Mouse (Mus musculus): ENCODE measurements around the gene Dtd1. TPM values are rescaled to one million over a fixed set of nuclear protein-coding genes. Genes with fewer than 3 reads are reported as not detected.

The Dtd1 gene
- total and polyA plus RNA-seq, 2 experiments from 2014 or later = 98.2 to 161 TPM

GRCm38 (mm10) chr2:144743316-144743715 is 143.6 kb downstream of the Dtd1 start:
- WGBS = 87% methylated on average over 5 of the region's 5 CpGs

DNA sequence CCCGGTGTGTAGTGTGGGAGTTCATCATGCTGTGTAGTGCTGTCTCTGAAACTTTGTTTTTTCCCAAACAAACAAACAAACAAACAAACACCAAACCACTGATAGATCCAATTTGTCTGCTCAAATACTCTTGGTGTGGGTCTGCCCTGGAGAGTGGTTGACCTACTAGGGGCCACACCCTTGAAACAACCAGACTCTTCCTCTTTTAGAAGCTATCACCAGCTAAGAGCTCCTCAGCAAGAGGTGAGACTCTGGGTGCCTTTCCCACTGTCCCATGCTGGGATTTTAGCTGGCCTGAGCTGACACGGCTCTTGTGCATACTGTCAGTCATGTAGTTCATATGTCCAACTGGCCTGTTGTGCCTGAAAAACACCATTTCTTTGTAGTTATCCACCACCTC is 145.6 kb downstream of the Dtd1 start:
- H3K27me3 ChIP-seq (ENCODE audit: insufficient read depth, low read length) = no peaks in the 10 kb centered on the region

More at GRCm38 (mm10) chr2:144743316-144743715, 143.6 kb downstream of the Dtd1 start:
- H3K4me2 ChIP-seq (ENCODE audit: low read depth) = no peak overlapping the region
- H3K9ac ChIP-seq = no peak overlapping the region
- no peak for DNase-seq
- peaks cover 8% of the 10 kb centered on the region; the same call in 1 of the 2 replicates for H3K36me3 ChIP-seq (ENCODE audit: insufficient read depth)
- no peaks in the 10 kb centered on the region for H3K27me3 ChIP-seq (ENCODE audit: insufficient read depth, low read length)
- TF ChIP-seq CTCF (IDR thresholded peaks at IDR 0.05; ENCODE audit: low read depth) = no peak
- ATAC-seq = no peak
- H3K27ac ChIP-seq (ENCODE audit: low read depth, low read length) = no peak overlapping the region
- no peak overlapping the region for H3K4me3 ChIP-seq (ENCODE audit: low read depth, low read length)
- H3K4me1 ChIP-seq (ENCODE audit: insufficient read depth) = no peaks in the 10 kb centered on the region
- H3K9me3 ChIP-seq (ENCODE audit: low read length) = no peaks in the 10 kb centered on the region

GRCm38 (mm10) chr2:144746046-144746783 is 146.5 kb downstream of the Dtd1 start:
- 0 out of 2 replicates have a peak, but pooled peaks have one; percentile 14 for ATAC-seq
- no peaks in the 10 kb centered on the region for H3K27me3 ChIP-seq (ENCODE audit: insufficient read depth, low read length)
- no peaks in the 10 kb centered on the region for H3K9me3 ChIP-seq (ENCODE audit: low read length)
- H3K9ac ChIP-seq = no peak overlapping the region
- no peak overlapping the region for H3K4me3 ChIP-seq (ENCODE audit: low read depth, low read length)
- TF ChIP-seq CTCF (IDR thresholded peaks at IDR 0.05; ENCODE audit: low read depth) = no peak
- peaks cover 8% of the 10 kb centered on the region; the same call in 1 of the 2 replicates for H3K36me3 ChIP-seq (ENCODE audit: insufficient read depth)
- WGBS = 64% methylated on average over 4 of the region's 4 CpGs
- H3K27ac ChIP-seq (ENCODE audit: low read depth, low read length) = no peak overlapping the region
- no peak for DNase-seq
- H3K4me1 ChIP-seq (ENCODE audit: insufficient read depth) = no peaks in the 10 kb centered on the region
- H3K4me2 ChIP-seq (ENCODE audit: low read depth) = no peak overlapping the region

More for the DNA sequence above, 145.6 kb downstream of the Dtd1 start:
- DNase-seq (no peak), ATAC-seq (no peak)
- Histone ChIP-seq H3K27ac (ENCODE audit: low read depth, low read length) (no peak overlapping the region), H3K36me3 (ENCODE audit: insufficient read depth) (peaks cover 8% of the 10 kb centered on the region; the same call in 1 of the 2 replicates), H3K9me3 (ENCODE audit: low read length) (no peaks in the 10 kb centered on the region), H3K4me2 (ENCODE audit: low read depth) (no peak overlapping the region), H3K9ac (no peak overlapping the region), H3K4me3 (ENCODE audit: low read depth, low read length) (no peak overlapping the region), H3K4me1 (ENCODE audit: insufficient read depth) (no peaks in the 10 kb centered on the region)
- TF ChIP-seq CTCF (IDR thresholded peaks at IDR 0.05; ENCODE audit: low read depth) = no peak
- WGBS = 92% methylated on average over 2 of the region's 2 CpGs

- H3K27me3 ChIP-seq (ENCODE audit: insufficient read depth, low read length) = no peaks in the 10 kb centered on the region
- H3K4me2 ChIP-seq (ENCODE audit: low read depth) = no peak overlapping the region
- ATAC-seq (no peak), DNase-seq (no peak)
- H3K9ac ChIP-seq = no peak overlapping the region
- H3K4me1 ChIP-seq (ENCODE audit: insufficient read depth) = no peaks in the 10 kb centered on the region
- no peak overlapping the region for H3K4me3 ChIP-seq (ENCODE audit: low read depth, low read length)
- no peaks in the 10 kb centered on the region; the same call in 1 of the 2 replicates for H3K36me3 ChIP-seq (ENCODE audit: insufficient read depth)
- WGBS = 80% methylated on average over 6 of the region's 6 CpGs
- no peaks in the 10 kb centered on the region for H3K9me3 ChIP-seq (ENCODE audit: low read length)
- TF ChIP-seq CTCF (IDR thresholded peaks at IDR 0.05; ENCODE audit: low read depth) = no peak
- no peak overlapping the region for H3K27ac ChIP-seq (ENCODE audit: low read depth, low read length)
Measured at GRCm38 (mm10) chr2:144753604-144754003, 153.9 kb downstream of the Dtd1 start.

- no peaks in the 10 kb centered on the region for H3K27me3 ChIP-seq (ENCODE audit: insufficient read depth, low read length)
- 86% methylated on average over 2 of the region's 2 CpGs for WGBS
- no peaks in the 10 kb centered on the region; the same call in 1 of the 2 replicates for H3K36me3 ChIP-seq (ENCODE audit: insufficient read depth)
- DNase-seq = no peak
- no peak overlapping the region for H3K27ac ChIP-seq (ENCODE audit: low read depth, low read length)
- H3K9ac ChIP-seq = no peak overlapping the region
- H3K4me1 ChIP-seq (ENCODE audit: insufficient read depth) = no peaks in the 10 kb centered on the region
- TF ChIP-seq CTCF (IDR thresholded peaks at IDR 0.05; ENCODE audit: low read depth) = no peak
- ATAC-seq = no peak; the same call in 1 of the 2 replicates
- H3K4me3 ChIP-seq (ENCODE audit: low read depth, low read length) = no peak overlapping the region
- no peaks in the 10 kb centered on the region for H3K9me3 ChIP-seq (ENCODE audit: low read length)
- no peak overlapping the region for H3K4me2 ChIP-seq (ENCODE audit: low read depth)
Measured at GRCm38 (mm10) chr2:144755016-144755415, 155.3 kb downstream of the Dtd1 start.

- H3K27ac ChIP-seq (ENCODE audit: low read depth, low read length) = no peak overlapping the region
- ATAC-seq (no peak), DNase-seq (no peak)
- no peaks in the 10 kb centered on the region for H3K9me3 ChIP-seq (ENCODE audit: low read length)
- no peak overlapping the region for H3K4me2 ChIP-seq (ENCODE audit: low read depth)
- no peak overlapping the region for H3K4me3 ChIP-seq (ENCODE audit: low read depth, low read length)
- WGBS = 89% methylated on average over 6 of the region's 6 CpGs
- no peaks in the 10 kb centered on the region for H3K36me3 ChIP-seq (ENCODE audit: insufficient read depth)
- H3K4me1 ChIP-seq (ENCODE audit: insufficient read depth) = no peaks in the 10 kb centered on the region
- H3K27me3 ChIP-seq (ENCODE audit: insufficient read depth, low read length) = no peaks in the 10 kb centered on the region
- no peak overlapping the region for H3K9ac ChIP-seq
- no peak for TF ChIP-seq CTCF (IDR thresholded peaks at IDR 0.05; ENCODE audit: low read depth)
Measured at GRCm38 (mm10) chr2:144760666-144761065, 161.0 kb downstream of the Dtd1 start.

GRCm38 (mm10) chr2:144763706-144764105 is 164.0 kb downstream of the Dtd1 start:
- H3K9me3 ChIP-seq (ENCODE audit: low read length) = no peaks in the 10 kb centered on the region
- ATAC-seq (no peak), DNase-seq (no peak)
- no peak overlapping the region for H3K4me2 ChIP-seq (ENCODE audit: low read depth)
- H3K27ac ChIP-seq (ENCODE audit: low read depth, low read length) = no peak overlapping the region
- no peak overlapping the region for H3K4me3 ChIP-seq (ENCODE audit: low read depth, low read length)
- no peak overlapping the region for H3K9ac ChIP-seq
- H3K36me3 ChIP-seq (ENCODE audit: insufficient read depth) = no peaks in the 10 kb centered on the region
- H3K4me1 ChIP-seq (ENCODE audit: insufficient read depth) = no peaks in the 10 kb centered on the region
- 79% methylated on average over 9 of the region's 9 CpGs for WGBS
- TF ChIP-seq CTCF (IDR thresholded peaks at IDR 0.05; ENCODE audit: low read depth) = no peak
- H3K27me3 ChIP-seq (ENCODE audit: insufficient read depth, low read length) = no peaks in the 10 kb centered on the region
